Mouse (Mus musculus): ENCODE results near the gene Klhl5.

Gene Klhl5

DNA sequence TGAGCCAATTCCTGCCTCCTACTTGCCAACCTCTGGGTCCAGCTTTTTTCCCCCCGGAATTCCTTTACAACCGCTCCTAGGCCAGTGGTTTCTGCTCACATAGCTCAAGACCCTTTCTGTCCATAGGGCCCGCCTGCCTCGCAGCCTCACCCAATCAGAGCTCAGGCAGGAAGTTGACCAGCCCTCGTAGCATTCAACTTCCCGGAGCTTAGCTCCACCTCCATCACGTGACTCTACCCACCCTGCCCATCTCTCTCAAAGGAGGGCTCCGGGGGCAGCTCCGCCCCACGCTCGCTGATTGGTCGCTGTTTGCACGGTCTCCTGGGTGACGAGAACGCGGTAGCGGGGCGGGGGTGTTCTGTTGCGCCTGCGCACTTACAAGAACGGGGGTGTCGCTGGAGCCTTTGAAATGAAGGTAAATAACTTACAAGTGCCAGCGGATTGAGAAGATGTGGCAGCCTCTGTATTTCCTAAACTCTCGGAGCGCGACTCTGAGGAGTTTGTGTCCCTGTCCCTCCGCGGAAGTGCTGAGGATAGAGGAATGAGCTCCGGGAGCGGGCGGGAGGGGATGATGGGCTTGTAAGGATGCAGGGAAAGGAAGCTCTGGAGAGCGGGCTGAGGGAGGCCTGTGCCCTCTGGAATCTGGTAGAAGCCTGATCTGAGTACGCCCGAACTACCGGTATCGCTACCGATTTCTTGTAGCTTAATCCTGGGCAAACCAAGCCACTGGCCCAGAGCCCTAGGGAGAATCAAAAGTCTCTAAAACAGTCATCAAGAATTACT is 92.2 kb downstream of the Klhl5 start, which contains the start of gene Wdr19:
Gene Wdr19 (plus strand): TSS at position 351 of the 783 bp plus-strand sequence.
- DNase-seq (ENCODE audit: low spot score in 2 of 2) = peak; percentile 95

DNA sequence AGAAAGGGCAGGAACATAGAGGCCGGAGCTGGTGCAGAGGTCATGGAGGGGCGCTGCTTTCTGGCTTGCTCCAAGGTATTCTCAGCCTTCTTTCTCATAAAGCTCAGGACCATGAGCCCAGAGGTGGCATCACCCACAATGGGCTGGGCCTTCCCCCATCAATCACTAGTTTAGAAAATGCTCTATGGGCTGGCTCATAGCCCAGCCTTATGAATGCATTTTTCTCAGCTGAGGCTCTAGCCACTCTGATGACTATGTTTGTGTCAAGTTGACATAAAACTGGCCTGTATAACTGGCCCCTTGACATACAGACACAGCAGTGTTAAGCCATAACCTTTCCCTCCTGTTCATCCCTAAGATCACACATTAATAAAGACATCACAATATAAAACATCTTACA is 97.4 kb downstream of the Klhl5 start:
- DNase-seq (ENCODE audit: low spot score in 2 of 2) = no peak

DNA sequence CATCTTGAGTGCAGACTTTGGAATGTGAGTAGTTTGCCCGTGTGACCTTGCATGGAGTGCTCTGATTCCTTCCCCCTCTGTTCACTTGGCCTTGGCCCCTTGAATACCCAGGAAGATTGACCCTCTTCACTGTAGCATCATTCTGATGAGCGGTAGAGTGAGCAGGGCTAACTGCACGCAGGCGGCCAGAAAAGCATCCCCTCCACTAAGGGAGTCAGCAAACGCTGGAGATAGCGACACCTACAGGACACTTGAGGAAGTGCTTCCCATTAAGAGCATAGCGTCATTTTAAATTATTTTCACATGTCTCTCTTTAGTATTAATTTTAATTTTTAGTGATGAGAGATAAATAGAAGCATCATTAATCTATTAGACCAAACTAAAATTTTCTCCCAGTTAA is 106.0 kb downstream of the Klhl5 start:
- peak in 1 of 2 experiments; percentile 34 for DNase-seq (ENCODE audit: low spot score in 2 of 2)

Measured in cerebellum, postnatal 4 days (tissue).